Mouse (Mus musculus) left cerebral cortex, adult 8-10 months (tissue): ENCODE measurements at regions not wholly inside any gene's neighbourhood (a gene's known extent, or its start where the extent isn't known, plus 50 kb on each side); places are given as distances from the start of the nearest gene placed in this dataset.

Experiments used
- DNase-seq, 2 experiments: peaks; one replicate each; pipeline ENCODE4 v3.0.0; 2022; ENCODE audit warnings: low spot score in 2 of 2

DNA sequence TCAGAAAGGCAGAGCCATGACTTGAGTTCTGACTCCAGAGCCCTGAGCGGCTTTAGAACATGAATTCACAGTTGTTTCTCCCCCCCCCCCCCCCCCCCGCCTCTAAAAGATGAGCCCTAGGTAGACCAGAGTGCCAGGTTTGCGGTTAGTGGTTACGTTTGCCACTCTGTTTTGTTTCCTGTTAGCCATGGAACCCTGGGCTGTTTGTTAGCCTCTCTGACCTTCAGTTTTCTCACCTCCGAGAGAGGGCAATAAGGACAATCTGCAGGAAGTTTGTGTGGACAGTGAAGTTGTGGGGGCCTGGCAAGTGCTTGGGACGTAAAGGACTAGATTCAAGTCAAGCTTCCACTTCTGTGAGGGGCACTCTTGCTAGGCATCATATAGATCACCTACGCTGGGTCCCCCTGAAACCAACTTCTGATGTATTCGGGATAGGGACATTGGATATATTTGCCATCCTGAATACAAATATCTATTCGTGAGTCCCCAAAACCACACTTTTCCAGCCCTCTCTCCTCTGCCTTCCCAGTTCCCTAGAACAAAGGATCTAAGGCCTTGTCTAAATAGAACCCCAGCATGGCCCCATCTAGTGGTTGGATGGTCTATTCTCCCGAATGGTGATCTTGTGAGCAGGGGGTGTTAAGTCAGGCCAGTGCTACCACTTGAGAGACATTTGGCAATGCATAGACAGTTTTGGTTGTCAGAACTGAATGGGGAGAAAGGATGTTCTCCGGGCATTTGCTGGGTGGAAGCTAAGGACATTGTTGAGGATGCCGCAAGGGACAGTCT lies 145.4 kb upstream of the Tle3 start:
- no peak for DNase-seq

DNA sequence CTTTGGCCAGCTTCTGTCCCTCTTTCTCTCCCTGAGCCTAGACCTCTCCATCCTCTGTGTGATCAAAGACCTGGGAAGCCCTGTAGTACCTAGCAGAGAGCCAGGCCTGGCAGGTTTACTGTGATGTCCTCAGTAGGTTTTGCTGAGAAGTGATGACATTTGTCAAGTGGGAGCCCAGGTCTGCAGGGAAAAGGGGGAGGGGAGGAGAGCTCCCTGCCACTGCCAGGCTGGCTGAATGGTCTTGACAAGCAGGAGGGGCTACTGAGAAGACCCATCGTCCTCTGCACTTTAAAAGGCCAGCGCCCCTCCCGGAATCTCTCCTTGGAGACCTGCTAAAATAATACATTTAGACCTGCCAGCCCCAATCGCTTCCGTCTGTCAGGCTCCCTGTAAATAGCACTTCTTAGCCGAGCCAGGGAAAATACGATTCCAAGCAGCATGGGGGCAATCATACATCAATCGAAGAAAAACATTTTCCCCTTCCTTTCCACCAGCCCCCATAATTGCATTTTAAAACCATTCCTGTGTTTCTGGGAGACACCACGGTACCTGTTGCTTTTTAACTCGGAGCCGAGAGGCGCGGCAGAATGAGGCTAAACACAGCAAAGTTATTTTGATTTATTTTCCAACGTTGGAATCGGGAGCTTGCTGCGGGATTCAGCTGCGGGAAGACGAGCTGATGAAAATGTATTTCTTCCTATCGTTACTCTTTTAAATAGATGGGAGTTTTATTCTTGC lies 144.5 kb upstream of the Tle3 start:
- DNase-seq, result no peak

DNA sequence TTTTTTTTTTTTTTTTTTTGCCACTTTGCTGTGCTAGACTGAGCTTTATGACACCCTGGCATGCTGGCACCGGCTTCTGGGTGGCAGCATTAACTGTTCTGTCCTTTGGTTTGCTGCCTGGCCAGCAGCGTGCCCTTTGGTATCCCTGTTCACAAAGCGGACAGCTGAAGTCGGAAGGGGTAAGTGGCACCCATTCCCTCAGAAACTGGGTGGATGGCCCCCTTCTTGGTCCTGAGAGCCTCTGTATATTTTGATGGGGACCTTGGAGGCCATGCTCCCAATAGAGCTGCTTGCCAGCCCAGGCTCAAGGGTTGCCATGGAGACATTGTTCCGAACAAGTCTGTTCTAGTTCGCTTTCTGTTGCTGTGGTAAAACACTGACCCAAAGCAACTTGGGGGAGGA lies 143.9 kb upstream of the Tle3 start:
- DNase-seq, result no peak

DNA sequence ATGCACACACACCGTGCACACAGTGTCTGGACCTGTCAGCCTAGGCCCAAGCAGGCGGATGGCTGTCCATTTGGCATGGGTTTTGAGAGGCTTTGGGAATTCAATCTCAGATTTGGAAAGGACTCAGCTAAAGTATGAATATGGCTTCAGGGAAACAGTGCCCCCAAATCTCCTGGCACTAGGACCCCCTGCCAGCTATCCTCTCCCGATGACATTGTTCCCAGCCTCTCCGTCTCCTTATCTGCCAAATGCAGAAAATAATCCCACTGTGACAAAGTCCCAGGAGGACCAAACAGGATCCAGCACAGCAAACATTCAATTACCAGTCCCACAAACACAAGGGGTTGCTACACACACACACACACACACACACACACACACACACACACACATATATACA lies 141.9 kb upstream of the Tle3 start:
- no peak for DNase-seq

DNA sequence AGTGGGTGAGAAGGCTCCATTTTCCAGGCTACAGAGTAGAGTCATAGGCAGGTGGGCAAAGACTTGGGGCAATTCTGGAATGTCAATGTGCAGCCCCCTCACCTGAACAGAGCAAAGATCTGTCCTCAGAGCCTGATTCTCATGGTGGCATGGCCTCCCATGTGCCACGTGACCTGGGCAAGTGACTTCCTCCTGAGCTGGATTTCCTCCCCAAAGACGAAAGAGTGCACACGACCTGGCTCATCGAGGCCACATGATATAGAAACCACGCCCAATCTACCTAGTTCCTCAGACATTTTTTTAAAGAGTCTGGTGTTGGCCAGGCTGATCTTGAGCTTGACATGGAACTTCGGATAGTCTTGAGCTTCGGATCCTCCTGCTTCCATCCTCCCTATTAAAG lies 139.5 kb upstream of the Tle3 start:
- DNase-seq, result no peak

DNA sequence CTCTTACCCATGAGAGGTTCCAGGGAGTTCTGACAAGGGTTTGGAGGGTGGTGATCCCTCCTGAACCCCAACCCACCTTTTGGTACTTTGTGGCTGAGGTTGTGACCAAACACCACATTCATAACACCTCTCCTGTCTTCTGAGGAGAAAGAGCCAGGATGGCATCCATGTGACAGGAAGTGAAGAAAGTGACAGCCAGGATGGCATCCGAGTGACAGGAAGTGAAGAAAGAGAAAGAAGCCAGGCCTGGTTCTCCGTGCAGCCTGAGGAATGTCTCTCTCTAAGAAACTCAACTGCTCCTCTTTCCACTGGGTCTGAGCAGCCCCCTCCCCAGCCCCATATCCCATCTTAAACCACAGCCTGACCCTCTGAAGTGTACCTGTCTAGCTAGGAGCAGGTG lies 138.9 kb upstream of the Tle3 start:
- no peak for DNase-seq

DNA sequence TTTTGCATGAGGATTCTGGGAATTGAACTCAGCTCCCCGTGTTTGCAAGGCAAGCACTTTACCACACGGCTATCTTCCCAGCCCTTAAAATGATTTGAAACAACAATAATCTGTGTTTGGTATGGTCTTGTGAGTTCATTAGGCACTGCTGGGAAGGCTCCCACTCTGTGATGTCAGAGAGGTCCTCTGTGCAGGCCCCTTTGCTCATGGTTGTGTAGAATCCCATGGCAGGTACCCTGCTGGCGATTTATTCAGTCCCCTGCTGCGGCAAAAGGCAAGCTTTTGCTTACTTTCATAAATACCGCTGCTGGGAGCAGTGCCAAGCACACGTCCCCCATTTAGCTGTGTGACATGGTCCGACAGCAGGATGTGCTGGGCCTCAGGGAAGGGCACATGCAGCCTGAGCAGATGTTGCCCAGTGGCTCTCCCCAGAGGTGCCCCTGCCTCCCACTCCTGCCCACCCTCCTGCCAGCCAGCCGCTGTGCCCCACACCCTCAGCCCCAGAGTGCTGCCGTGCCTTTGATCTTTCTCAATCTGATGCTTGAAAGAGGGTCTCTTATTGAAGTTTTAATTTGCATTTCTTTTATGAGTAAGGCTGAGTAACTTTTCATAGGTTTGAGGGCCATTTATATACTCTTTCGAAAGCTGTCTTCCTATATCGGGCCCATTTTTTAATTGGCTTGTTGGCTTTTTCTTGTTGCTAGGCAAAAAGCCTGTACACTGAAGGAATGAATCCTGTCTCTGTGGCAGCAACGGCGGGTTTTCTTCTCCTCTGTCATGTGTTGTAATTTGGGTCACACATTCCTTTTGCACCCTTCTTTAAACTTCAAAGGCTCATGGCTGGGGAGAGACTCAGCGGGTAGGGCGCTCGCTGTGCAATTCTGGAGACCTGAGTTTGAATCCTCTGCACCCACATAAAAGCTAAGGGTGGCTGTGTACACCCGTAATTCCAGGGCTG lies 136.2 kb upstream of the Tle3 start:
- DNase-seq, result no peak

DNA sequence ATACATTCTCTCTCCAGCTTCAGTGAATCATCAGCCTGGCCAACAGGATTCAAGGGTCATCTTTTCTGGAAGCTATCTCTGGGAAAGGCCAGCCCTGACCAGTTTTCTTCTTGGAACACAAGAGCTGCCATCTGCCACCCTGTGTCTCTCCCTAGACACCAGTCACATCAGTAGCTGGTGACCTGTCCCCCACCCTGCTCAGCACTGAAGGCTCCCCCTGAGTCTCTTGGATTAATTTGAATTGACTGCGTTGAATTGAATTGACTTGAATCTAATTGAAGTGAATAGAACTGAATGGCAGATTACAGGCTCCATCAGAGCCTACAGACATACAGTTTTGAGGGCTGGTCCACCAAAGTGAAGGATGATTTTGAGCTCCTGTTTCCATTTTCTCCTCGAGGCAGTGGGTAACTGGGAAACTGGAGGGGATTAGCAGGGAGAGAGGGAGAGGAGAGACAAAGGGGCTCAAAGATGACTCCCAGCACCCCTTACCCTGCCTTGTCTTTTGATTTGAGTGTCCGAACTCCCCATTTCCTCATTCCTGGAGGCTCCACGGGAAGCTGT lies 133.4 kb upstream of the Tle3 start:
- DNase-seq, result no peak

DNA sequence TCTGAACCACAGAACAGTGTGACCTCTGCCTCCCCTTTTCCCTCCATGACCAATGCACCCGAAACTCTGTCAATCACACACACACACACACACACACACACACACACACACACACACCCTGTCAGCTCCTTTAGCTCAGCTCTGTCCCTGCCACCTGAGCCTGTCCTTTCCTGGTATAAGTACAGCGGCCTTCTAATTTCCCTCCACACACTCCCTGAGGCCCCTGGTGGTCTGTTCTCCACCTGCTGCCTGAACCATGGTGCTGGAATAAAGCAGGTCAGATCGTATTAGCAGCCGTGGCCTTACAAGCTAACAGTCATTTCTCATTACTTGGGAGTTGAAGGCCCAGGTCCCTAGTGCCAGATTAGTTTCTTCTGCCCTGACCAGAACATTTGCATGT lies 132.8 kb upstream of the Tle3 start:
- DNase-seq, result no peak

DNA sequence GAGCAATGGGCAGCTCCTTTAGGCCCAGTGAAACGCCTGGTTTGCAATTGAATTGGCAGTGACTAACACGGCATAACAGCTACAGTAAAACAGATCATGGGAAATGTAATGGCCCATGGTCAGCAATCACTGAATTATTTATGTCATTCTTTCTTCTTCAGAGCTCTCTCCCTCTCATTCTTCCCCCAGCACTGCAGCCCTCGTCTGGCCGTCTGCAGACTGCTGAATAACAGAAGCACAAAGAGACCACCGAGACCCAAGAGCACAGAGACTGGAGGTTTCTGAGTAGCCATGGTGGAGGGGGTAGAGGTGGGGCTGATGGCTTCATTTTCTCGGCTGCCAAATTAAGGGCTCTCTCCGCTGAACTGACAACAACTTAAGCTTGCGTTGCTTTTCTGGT lies 130.7 kb upstream of the Tle3 start:
- DNase-seq, result no peak

DNA sequence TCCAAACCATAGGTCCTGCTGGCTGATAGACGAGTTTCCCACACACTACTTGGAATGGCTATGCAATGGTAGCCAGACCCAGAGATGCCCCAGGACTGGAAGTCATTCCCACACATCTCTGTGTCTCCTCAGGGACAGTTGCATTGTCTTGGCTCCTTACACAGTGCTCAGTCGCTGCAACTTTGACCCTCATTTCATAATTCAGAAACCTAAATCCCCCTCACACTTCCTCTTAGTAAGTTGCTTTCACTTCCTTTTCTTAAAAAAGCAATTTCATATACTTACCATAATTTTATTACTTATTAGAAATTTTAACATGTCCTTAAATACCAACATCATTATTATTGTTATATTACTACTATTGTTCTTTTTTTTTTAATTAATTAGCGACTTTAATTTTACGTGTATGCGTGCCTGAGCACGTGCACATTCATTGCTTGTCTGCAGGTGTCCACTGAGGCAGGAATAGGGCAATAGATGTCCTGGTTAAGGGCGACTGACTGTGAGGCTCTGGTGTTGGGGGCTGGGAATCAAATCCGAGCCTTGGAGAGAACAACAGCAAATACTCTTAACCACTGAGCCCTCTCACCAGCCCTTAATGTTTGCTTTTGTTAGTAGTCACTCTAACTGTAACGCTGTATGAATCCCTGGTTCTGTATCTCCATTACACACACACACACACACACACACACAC lies 129.9 kb upstream of the Tle3 start:
- DNase-seq, result no peak

DNA sequence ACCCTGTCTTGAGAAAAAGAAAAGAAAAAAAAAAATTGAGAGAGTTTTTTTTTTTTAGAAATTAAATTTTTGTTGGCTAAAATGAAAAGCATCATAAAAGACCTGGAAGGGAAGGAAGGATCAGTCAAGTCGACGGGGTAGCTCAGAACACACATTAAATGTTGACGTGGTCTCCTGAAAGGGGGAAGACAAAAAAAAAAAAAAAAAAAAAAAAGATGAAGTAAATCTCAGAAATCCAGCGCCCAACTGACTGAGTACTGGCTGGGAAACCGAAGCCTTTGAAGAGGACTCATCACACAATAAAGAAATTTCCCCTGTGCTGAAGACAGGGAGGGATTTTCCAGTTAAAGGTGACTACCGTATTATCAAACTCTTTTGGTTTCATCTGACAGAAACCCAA lies 128.9 kb upstream of the Tle3 start:
- no peak for DNase-seq

DNA sequence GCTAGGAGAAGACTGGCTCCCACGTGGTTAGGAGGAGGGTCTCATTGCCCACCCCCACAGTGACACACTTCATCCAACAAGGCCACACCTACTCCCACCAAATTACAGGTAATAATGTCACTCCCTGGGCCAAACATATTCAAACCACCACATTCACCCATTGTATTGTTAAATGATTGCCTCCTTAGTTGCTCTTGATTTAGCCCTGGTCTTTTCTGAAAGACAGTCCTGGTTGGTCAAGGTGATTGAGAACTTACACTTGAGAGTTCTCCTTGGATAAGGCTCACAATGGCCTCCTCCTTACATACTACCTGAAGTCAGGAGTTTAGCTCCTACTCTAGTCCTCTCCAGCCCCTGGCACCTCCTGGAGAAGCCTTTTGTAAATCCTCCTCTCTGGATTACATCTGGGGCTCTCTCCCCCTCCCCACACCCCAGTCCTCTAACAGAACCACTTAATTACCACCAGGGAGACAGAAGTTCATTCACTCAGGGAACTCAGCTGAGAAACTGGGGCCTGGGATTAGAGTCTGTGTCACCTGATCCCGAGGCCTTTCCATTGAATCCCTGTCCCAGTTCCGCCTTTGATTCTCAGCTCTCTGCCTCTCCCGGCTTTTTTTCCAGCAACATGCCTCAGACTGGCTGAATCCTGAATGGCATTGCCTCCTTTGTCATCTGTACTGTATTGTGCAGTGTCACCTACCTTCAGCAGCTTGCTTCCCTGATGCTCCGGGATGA lies 122.3 kb upstream of the Tle3 start:
- peak in 1 of 2 experiments; percentile 24 for DNase-seq

DNA sequence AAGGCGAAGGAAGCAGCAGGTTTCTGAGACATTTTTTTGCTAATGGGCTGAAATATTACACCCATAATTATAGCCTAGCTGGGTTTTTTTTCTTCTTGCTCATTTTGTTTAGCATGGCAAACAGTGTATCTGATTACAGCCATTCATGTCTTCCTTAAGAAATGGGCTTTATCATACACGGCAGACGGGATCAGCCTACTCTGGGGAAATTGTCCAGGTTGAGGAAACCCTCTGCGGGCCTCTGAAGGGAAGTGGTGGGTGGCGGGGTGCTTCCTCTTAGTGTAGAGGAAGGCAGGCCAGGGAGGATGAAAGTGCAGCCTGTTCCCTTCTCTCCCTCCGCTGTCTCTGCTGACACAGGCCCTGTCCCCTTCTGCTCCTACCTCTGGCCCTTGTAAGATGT lies 120.6 kb upstream of the Tle3 start:
- no peak for DNase-seq

DNA sequence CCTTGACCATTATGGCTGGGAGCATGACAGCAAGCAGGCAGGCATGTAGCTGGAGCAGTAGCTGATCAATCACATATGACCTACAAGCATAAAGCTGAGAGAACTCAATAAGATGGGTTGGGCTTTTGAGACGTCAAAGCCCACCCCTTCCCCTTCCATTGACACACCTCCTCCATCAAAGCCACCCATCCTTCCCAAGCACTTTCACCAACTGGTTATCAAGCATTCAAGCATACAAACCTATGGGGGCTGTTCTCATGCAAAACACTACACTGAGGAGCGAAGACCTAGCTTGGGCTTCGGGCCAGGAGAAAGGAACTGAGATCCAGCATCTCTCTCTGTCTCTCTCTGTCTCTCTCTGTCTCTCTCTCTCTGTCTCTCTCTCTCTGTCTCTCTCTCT lies 118.4 kb upstream of the Tle3 start:
- no peak for DNase-seq

DNA sequence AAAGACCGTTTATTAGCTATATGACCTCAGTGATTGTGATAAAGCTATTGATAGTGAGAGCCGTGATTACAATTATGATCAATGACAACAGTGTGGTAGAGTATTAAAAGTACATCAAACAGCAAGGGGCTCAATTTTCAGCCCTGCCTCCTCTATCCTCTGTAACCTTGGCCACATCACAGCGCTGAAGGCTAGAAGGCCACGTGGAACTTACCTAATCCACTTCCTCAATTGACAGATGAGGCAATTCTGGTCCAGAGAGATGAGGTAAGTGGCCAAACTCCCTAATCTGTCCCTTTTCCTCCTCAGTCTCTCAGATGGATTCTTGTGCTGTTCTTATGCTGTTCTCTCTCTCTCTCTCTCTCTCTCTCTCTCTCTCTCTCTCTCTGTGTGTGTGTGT lies 114.7 kb upstream of the Tle3 start:
- DNase-seq, result no peak

DNA sequence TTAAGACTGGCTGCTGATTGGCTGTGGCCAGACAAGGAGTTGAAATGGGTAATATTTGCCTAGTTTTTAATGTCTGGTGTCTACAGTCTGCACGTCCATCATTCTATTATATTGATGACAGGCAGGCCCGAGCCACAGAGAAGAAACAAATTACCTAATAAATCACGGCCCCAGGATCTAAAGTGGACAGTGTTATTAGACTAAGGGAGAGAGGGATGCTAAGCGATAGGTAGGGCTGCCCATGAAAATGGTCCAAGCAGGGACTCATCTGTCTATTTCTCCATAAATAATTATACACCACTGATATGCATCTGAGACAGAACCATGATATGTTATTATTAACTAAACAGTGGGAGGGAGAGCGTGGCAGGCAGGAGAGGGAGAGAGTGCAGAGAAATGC lies 114.1 kb upstream of the Tle3 start:
- DNase-seq, result no peak

DNA sequence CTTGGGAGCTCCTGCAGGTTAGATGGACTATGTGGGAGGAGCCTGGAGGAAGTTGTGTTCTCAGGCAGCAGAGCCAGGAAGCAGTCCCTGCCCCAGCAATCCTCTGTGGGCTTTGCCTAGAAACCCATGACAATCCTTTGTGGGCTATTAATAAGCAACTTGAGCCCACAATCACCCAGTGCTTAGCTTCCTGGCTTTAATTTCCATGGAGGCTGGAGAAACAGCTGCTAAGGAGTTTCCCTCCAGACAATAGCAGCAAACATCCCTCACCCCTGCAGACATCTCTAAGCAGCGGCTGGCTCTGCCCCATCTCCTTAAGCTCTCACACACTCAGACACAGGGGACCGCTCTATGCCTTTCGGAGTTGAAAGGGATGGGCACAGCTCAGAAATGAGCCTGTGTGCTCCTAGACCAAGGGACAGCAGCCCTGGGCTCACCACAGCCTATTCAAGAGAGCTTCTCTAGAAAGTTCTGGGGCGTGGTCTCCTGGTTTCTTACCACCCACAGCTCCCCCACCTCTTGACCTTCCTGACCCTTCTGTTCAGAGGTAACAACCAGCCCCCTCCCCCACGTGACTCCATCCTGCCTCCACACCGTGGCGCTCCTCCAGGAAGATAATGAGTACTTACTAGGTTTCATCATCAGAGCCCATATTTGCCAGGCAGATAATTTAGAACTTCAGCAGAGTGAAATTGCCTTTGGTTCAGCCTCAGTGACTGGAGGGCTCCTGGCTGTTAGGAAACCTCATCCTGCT lies 112.6 kb upstream of the Tle3 start:
- DNase-seq, result no peak

DNA sequence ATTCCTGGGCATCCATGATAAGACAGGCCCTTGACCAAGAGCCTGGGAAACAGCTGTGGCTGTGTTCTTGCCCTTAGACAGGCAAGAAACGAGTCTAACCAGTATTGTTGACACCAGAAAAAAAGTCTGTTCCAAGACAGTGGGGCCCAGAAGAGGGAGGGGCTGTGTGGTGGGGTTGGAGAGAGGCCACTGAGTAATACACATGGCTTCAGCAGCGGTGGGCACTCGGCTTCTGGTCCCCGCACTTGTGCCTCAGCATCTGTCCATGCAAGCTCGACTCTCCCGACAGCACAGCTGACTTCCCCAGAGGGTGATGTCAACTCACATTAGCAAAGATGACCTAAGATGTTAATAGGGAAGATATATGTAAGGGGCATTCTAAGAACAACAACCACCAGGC lies 110.9 kb upstream of the Tle3 start:
- no peak for DNase-seq
